In genomic region chr1:166280566-166280965, GRCm38 (mm10) we compare ENCODE assay signal across 9 mouse cellular contexts. TPM values are rescaled to one million over a fixed set of nuclear protein-coding genes. Genes with fewer than 3 reads are reported as not detected.
DNase-seq lines count a peak whose midpoint lies in the region; ATAC-seq and TF ChIP-seq lines count a peak whose summit lies in the region.
"Had no signal": no experiment of that assay in that cellular context is flagged by ENCODE, and none has a peak within 500 bp of the region (broad histone marks: within the 10 kb centered on the region; RNA-seq: fewer than 3 reads in every experiment).

No protein-coding gene starts in this region.

- no peak overlapping the region for H3K4me3 ChIP-seq in heart, embryonic 11.5 days (ENCODE audit: low read depth, low read length)
- no peak overlapping the region for H3K4me3 ChIP-seq in cerebellum, adult 2 months (replicated peaks; ENCODE audit: insufficient read depth, low read depth, low read length)
- no peak overlapping the region for H3K4me3 ChIP-seq in forebrain, embryonic 16.5 days (replicated peaks; ENCODE audit: low read length)
- no peak overlapping the region for H3K4me3 ChIP-seq in neural tube, embryonic 14.5 days (ENCODE audit: low read depth, low read length)
- H3K4me3 ChIP-seq: embryonic facial prominence, embryonic 13.5 days had no signal

- H3K4me2 ChIP-seq in heart, embryonic 11.5 days, result no peak overlapping the region
- H3K4me2 ChIP-seq in forebrain, embryonic 16.5 days (ENCODE audit: low read length), result no peak overlapping the region
- H3K4me2 ChIP-seq in neural tube, embryonic 14.5 days (ENCODE audit: low read depth, low read length), result no peak overlapping the region
- H3K4me2 ChIP-seq: embryonic facial prominence, embryonic 13.5 days had no signal

- H3K9me3 ChIP-seq in heart, embryonic 11.5 days (replicated peaks; ENCODE audit: control insufficient read depth, low read length), result no peaks in the 10 kb centered on the region
- H3K9me3 ChIP-seq in forebrain, embryonic 16.5 days (ENCODE audit: control insufficient read depth, low read length), result no peaks in the 10 kb centered on the region
- no peaks in the 10 kb centered on the region for H3K9me3 ChIP-seq in neural tube, embryonic 14.5 days (ENCODE audit: control insufficient read depth, low read length)
- H3K9me3 ChIP-seq: embryonic facial prominence, embryonic 13.5 days had no signal

- peaks cover 7% of the 10 kb centered on the region; the same call in 1 of the 2 replicates for H3K4me1 ChIP-seq in heart, embryonic 11.5 days (ENCODE audit: control insufficient read depth, insufficient read depth, low read length)
- peaks cover 12% of the 10 kb centered on the region for H3K4me1 ChIP-seq in cerebellum, adult 2 months (ENCODE audit: control insufficient read depth, insufficient read depth, low read length)
- H3K4me1 ChIP-seq in forebrain, embryonic 16.5 days (replicated peaks; ENCODE audit: control insufficient read depth, insufficient read depth, low read length), result peaks cover 56% of the 10 kb centered on the region
- peaks cover 42% of the 10 kb centered on the region for H3K4me1 ChIP-seq in neural tube, embryonic 14.5 days (ENCODE audit: control insufficient read depth, insufficient read depth, low read length)

- no peak overlapping the region for H3K9ac ChIP-seq in heart, embryonic 11.5 days (ENCODE audit: low read depth, low read length)
- no peak overlapping the region for H3K9ac ChIP-seq in forebrain, embryonic 16.5 days (replicated peaks; ENCODE audit: low read depth, low read length)
- H3K9ac ChIP-seq in neural tube, embryonic 14.5 days (replicated peaks; ENCODE audit: low read depth, low read length), result no peak overlapping the region
- H3K9ac ChIP-seq: embryonic facial prominence, embryonic 13.5 days had no signal

- ATAC-seq in heart, embryonic 11.5 days (replicated peaks; ENCODE audit: insufficient number of reproducible peaks, low FRiP score, low TSS enrichment), result no peak
- ATAC-seq in forebrain, embryonic 16.5 days, result peak; percentile 84
- peak; percentile 64 for ATAC-seq in neural tube, embryonic 14.5 days (ENCODE audit: low read depth)
- ATAC-seq in activated CD4-positive, CD25-positive, alpha-beta regulatory T cell, adult 4 months, result no peak

- DNase-seq in heart, adult 11 months, result peak; percentile 92
- peak; percentile 26 to 61 for DNase-seq in cerebellum, adult 2 months
- peak; percentile 60 to 76 for DNase-seq in left cerebral cortex, adult 9 months (ENCODE audit: low spot score in 2 of 2)
- no peak for DNase-seq in yolk sac, embryonic 10.5 days (ENCODE audit: low spot score)

- no peaks in the 10 kb centered on the region for H3K36me3 ChIP-seq in heart, embryonic 11.5 days (ENCODE audit: control insufficient read depth, insufficient read depth, low read length)
- no peaks in the 10 kb centered on the region for H3K36me3 ChIP-seq in forebrain, embryonic 16.5 days (ENCODE audit: control insufficient read depth, insufficient read depth)
- H3K36me3 ChIP-seq in neural tube, embryonic 14.5 days (ENCODE audit: control insufficient read depth, insufficient read depth, low read length), result no peaks in the 10 kb centered on the region
- H3K36me3 ChIP-seq: embryonic facial prominence, embryonic 13.5 days had no signal

- H3K27ac ChIP-seq in heart, embryonic 11.5 days (ENCODE audit: low read depth, low read length), result no peak overlapping the region
- no peak overlapping the region for H3K27ac ChIP-seq in cerebellum, adult 2 months (ENCODE audit: insufficient read depth, low read length)
- peak overlapping the region; percentile 31; the same call in 1 of the 2 replicates for H3K27ac ChIP-seq in forebrain, embryonic 16.5 days (ENCODE audit: low read length)
- H3K27ac ChIP-seq in neural tube, embryonic 14.5 days (ENCODE audit: low read depth, low read length), result no peak overlapping the region
- H3K27ac ChIP-seq: embryonic facial prominence, embryonic 13.5 days had no signal

- 17% methylated on average over 1 of the region's 1 CpGs for WGBS in heart, embryonic 11.5 days (ENCODE audit: insufficient replicate concordance)
- 29% methylated on average over 1 of the region's 1 CpGs for WGBS in cerebellum, adult 2 months
- WGBS in forebrain, embryonic 16.5 days, result 0% methylated on average over 1 of the region's 1 CpGs
- WGBS in neural tube, embryonic 14.5 days, result 0% methylated on average over 1 of the region's 1 CpGs

- H3K27me3 ChIP-seq in heart, embryonic 11.5 days (ENCODE audit: control insufficient read depth, insufficient read depth, low read length), result no peaks in the 10 kb centered on the region
- H3K27me3 ChIP-seq in cerebellum, adult 2 months (ENCODE audit: control insufficient read depth, insufficient read depth, low read length), result no peaks in the 10 kb centered on the region
- H3K27me3 ChIP-seq in forebrain, embryonic 16.5 days (replicated peaks; ENCODE audit: control insufficient read depth, insufficient read depth, low read length), result no peaks in the 10 kb centered on the region
- H3K27me3 ChIP-seq in neural tube, embryonic 14.5 days (ENCODE audit: control insufficient read depth, insufficient read depth, low read length), result no peaks in the 10 kb centered on the region
- H3K27me3 ChIP-seq: embryonic facial prominence, embryonic 13.5 days had no signal

- TF ChIP-seq POLR2A in cerebellum, adult 2 months (IDR thresholded peaks at IDR 0.05; ENCODE audit: borderline replicate concordance, insufficient read depth, low read length), result no peak

- no peak for TF ChIP-seq CTCF in cerebellum, adult 2 months (IDR thresholded peaks at IDR 0.05; ENCODE audit: borderline replicate concordance, insufficient read depth, low read depth, low read length)

RNA-seq across cellular contexts. Expression of gene Ildr2, which starts 26.6 kb away (rescaled TPM):
- polyA plus RNA-seq in heart, embryonic 11.5 days (2014; fragmentation: Nextera tagmentation; extraction: Ambion mirVana), result 1.9 TPM in 2 replicates
- polyA plus RNA-seq in cerebellum, adult 2 months (2012; rRNA removed), result 3.4 TPM in 2 replicates
- 2.9 and 3.2 TPM in 2 replicates for polyA plus RNA-seq in forebrain, embryonic 16.5 days (2015; fragmentation: Nextera tagmentation; extraction: Ambion mirVana)
- polyA plus RNA-seq in neural tube, embryonic 14.5 days (2014; fragmentation: Nextera tagmentation; extraction: Ambion mirVana), result 2.8 and 3.3 TPM in 2 replicates
- not detected for polyA plus RNA-seq in activated CD4-positive, CD25-positive, alpha-beta regulatory T cell, adult 4 months (2017; shearing (Covaris generic))

RNA-seq across cellular contexts. Expression of gene Mael, which starts 42.0 kb away (rescaled TPM):
- 0.16 TPM in 1 of 2 replicates, not detected in the other for polyA plus RNA-seq in heart, embryonic 11.5 days (2014; fragmentation: Nextera tagmentation; extraction: Ambion mirVana)
- polyA plus RNA-seq in cerebellum, adult 2 months (2012; rRNA removed), result 0.10 TPM in 1 of 2 replicates, not detected in the other
- not detected in 2 replicates for polyA plus RNA-seq in forebrain, embryonic 16.5 days (2015; fragmentation: Nextera tagmentation; extraction: Ambion mirVana)
- not detected in 2 replicates for polyA plus RNA-seq in neural tube, embryonic 14.5 days (2014; fragmentation: Nextera tagmentation; extraction: Ambion mirVana)
- polyA plus RNA-seq in activated CD4-positive, CD25-positive, alpha-beta regulatory T cell, adult 4 months (2017; shearing (Covaris generic)), result not detected
- polyA plus RNA-seq: embryonic facial prominence, embryonic 13.5 days had no signal

Comparison
In these comparisons a context has a peak if more than half of its experiments do, and no peak if none do; other contexts are left out.
1. ATAC-seq: peak in forebrain, embryonic 16.5 days (single experiment) and neural tube, embryonic 14.5 days (single experiment); none in heart, embryonic 11.5 days (single experiment) and activated CD4-positive, CD25-positive, alpha-beta regulatory T cell, adult 4 months (single experiment).